Mouse (Mus musculus) heart, adult 2 months (tissue): Measurements from ENCODE around the gene Srgap2.

Experiments used
- CTCF ChIP-seq: fragments of 200-600 bp; IDR thresholded peaks from 2 replicates; pipeline ENCODE4 v1.8.1; 2022; ENCODE audit warnings: antibody characterized with exemption, mild to moderate bottlenecking, moderate library complexity
- POLR2A ChIP-seq: fragments of 200-500 bp; IDR thresholded peaks from 2 replicates; pipeline ENCODE4 v1.6.1; 2011; ENCODE audit warnings: mild to moderate bottlenecking, low read depth, low read length, control low read depth; ENCODE audit not compliant: insufficient read depth

- TF ChIP-seq POLR2A (no peak), CTCF (no peak)
Measured at GRCm38 (mm10) chr1:131454386-131454785, 72.8 kb downstream of the Srgap2 start.
